In the genomic region with DNA sequence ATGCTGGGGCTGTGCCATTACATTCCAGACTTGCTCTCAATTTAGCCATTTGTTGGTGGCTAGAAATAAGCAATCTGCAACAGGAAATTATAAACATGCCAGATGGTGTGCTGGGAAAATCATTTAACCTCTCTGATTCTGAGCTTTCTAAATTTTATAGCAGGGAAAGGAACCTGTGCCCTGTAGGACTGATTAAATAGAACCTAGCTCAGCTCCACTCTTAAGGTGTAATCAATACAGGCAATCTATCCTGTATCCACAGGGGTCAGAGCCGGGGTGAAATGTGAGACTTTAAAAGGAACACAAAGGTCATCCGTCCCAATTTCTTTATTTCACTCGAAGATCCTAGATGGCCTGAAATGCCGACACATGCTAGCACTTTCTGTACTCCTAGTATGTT, we compare ENCODE assay signal across 16 mouse cellular contexts.
DNase-seq lines count a peak whose midpoint lies in the region; ATAC-seq and TF ChIP-seq lines count a peak whose summit lies in the region.
"Had no signal": no experiment of that assay in that cellular context is flagged by ENCODE, and none has a peak within 500 bp of the region (broad histone marks: within the 10 kb centered on the region; RNA-seq: fewer than 3 reads in every experiment).

No protein-coding gene starts in this region.

- WGBS in midbrain, embryonic 11.5 days, result 71% methylated on average over 4 of the region's 4 CpGs
- WGBS in midbrain, embryonic 15.5 days, result 76% methylated on average over 4 of the region's 4 CpGs
- WGBS in limb, embryonic 12.5 days, result 15% methylated on average over 4 of the region's 4 CpGs
- WGBS in cerebellum, adult 2 months, result 84% methylated on average over 4 of the region's 4 CpGs

- H3K9ac ChIP-seq in midbrain, embryonic 11.5 days (ENCODE audit: low read length), result no peak overlapping the region
- no peak overlapping the region for H3K9ac ChIP-seq in midbrain, embryonic 15.5 days
- no peak overlapping the region for H3K9ac ChIP-seq in limb, embryonic 12.5 days (replicated peaks)
- H3K9ac ChIP-seq: embryonic facial prominence, embryonic 12.5 days; forebrain, embryonic 15.5 days; heart, embryonic 12.5 days had no signal

- H3K27me3 ChIP-seq in midbrain, embryonic 11.5 days (ENCODE audit: control insufficient read depth, insufficient read depth, low read length), result no peaks in the 10 kb centered on the region
- H3K27me3 ChIP-seq in midbrain, embryonic 15.5 days (replicated peaks), result no peaks in the 10 kb centered on the region
- no peaks in the 10 kb centered on the region for H3K27me3 ChIP-seq in limb, embryonic 12.5 days
- no peaks in the 10 kb centered on the region for H3K27me3 ChIP-seq in cerebellum, adult 2 months (ENCODE audit: control insufficient read depth, insufficient read depth, low read length)
- H3K27me3 ChIP-seq: embryonic facial prominence, embryonic 12.5 days; forebrain, embryonic 15.5 days; heart, embryonic 12.5 days had no signal

- peak; percentile 11 for DNase-seq in layer of hippocampus, adult 11-12 months (ENCODE audit: low spot score)
- no peak for DNase-seq in layer of hippocampus, adult 8-10 months (ENCODE audit: low spot score in 2 of 2)
- peak; percentile 75 for DNase-seq in midbrain, embryonic 11.5 days (ENCODE audit: low spot score, missing footprints)
- no peak for DNase-seq in cerebellum, adult 2 months
- DNase-seq: adrenal gland, adult 2 months; adrenal gland, postnatal 36 days; cerebellum, adult 11 months; cerebellum, adult 9-10 months; cerebellum, postnatal 25 days; gastrocnemius, postnatal 14 days had no signal

- no peak for TF ChIP-seq CTCF in cerebellum, adult 2 months (IDR thresholded peaks at IDR 0.05; ENCODE audit: borderline replicate concordance, insufficient read depth, low read depth, low read length)

- no peaks in the 10 kb centered on the region for H3K36me3 ChIP-seq in midbrain, embryonic 11.5 days (ENCODE audit: control insufficient read depth, insufficient read depth, low read length)
- no peaks in the 10 kb centered on the region for H3K36me3 ChIP-seq in midbrain, embryonic 15.5 days (replicated peaks)
- no peaks in the 10 kb centered on the region for H3K36me3 ChIP-seq in limb, embryonic 12.5 days
- H3K36me3 ChIP-seq: embryonic facial prominence, embryonic 12.5 days; forebrain, embryonic 15.5 days; heart, embryonic 12.5 days had no signal

- H3K27ac ChIP-seq in midbrain, embryonic 11.5 days (ENCODE audit: low read depth, low read length), result no peak overlapping the region
- no peak overlapping the region for H3K27ac ChIP-seq in midbrain, embryonic 15.5 days
- no peak overlapping the region for H3K27ac ChIP-seq in limb, embryonic 12.5 days
- H3K27ac ChIP-seq in cerebellum, adult 2 months (ENCODE audit: insufficient read depth, low read length), result no peak overlapping the region
- H3K27ac ChIP-seq: embryonic facial prominence, embryonic 12.5 days; forebrain, embryonic 15.5 days had no signal

- TF ChIP-seq POLR2A in cerebellum, adult 2 months (IDR thresholded peaks at IDR 0.05; ENCODE audit: borderline replicate concordance, insufficient read depth, low read length), result no peak

- no peaks in the 10 kb centered on the region for H3K9me3 ChIP-seq in midbrain, embryonic 11.5 days (ENCODE audit: control insufficient read depth, low read length)
- H3K9me3 ChIP-seq in midbrain, embryonic 15.5 days, result no peaks in the 10 kb centered on the region
- H3K9me3 ChIP-seq in limb, embryonic 12.5 days, result no peaks in the 10 kb centered on the region
- H3K9me3 ChIP-seq: embryonic facial prominence, embryonic 12.5 days; forebrain, embryonic 15.5 days; heart, embryonic 12.5 days had no signal

- ATAC-seq in midbrain, embryonic 11.5 days (ENCODE audit: low FRiP score), result no peak
- ATAC-seq in midbrain, embryonic 15.5 days (replicated peaks), result no peak
- peak; percentile 68; the same call in 1 of the 2 replicates for ATAC-seq in limb, embryonic 12.5 days (ENCODE audit: insufficient number of reproducible peaks, insufficient read depth, low FRiP score, low TSS enrichment, low read depth)
- ATAC-seq: forebrain, embryonic 15.5 days; hindbrain, embryonic 16.5 days had no signal

- no peak overlapping the region for H3K4me2 ChIP-seq in midbrain, embryonic 11.5 days
- H3K4me2 ChIP-seq in midbrain, embryonic 15.5 days, result no peak overlapping the region
- no peak overlapping the region for H3K4me2 ChIP-seq in limb, embryonic 12.5 days
- H3K4me2 ChIP-seq: embryonic facial prominence, embryonic 12.5 days; forebrain, embryonic 15.5 days; heart, embryonic 12.5 days had no signal

- H3K4me1 ChIP-seq in midbrain, embryonic 11.5 days (ENCODE audit: control insufficient read depth, insufficient read depth, low read length), result no peaks in the 10 kb centered on the region
- H3K4me1 ChIP-seq in midbrain, embryonic 15.5 days, result no peaks in the 10 kb centered on the region
- peaks cover 12% of the 10 kb centered on the region; the same call in 1 of the 2 replicates for H3K4me1 ChIP-seq in limb, embryonic 12.5 days (replicated peaks)
- no peaks in the 10 kb centered on the region for H3K4me1 ChIP-seq in cerebellum, adult 2 months (ENCODE audit: control insufficient read depth, insufficient read depth, low read length)
- H3K4me1 ChIP-seq: embryonic facial prominence, embryonic 12.5 days; forebrain, embryonic 15.5 days; heart, embryonic 12.5 days had no signal

- no peak overlapping the region for H3K4me3 ChIP-seq in midbrain, embryonic 11.5 days (ENCODE audit: low read depth, low read length)
- no peak overlapping the region for H3K4me3 ChIP-seq in midbrain, embryonic 15.5 days
- no peak overlapping the region for H3K4me3 ChIP-seq in limb, embryonic 12.5 days (replicated peaks)
- no peak overlapping the region for H3K4me3 ChIP-seq in cerebellum, adult 2 months (replicated peaks; ENCODE audit: insufficient read depth, low read depth, low read length)
- H3K4me3 ChIP-seq: embryonic facial prominence, embryonic 12.5 days; forebrain, embryonic 15.5 days; heart, embryonic 12.5 days had no signal

Comparison
In these comparisons a context has a peak if more than half of its experiments do, and no peak if none do; other contexts are left out.
1. DNase-seq: peak in layer of hippocampus, adult 11-12 months (single experiment) and midbrain, embryonic 11.5 days (single experiment); none in layer of hippocampus, adult 8-10 months (0 of 2) and cerebellum, adult 2 months (0 of 2).